Comparison of ENCODE assay signal across 21 mouse cellular contexts in the genomic region with DNA sequence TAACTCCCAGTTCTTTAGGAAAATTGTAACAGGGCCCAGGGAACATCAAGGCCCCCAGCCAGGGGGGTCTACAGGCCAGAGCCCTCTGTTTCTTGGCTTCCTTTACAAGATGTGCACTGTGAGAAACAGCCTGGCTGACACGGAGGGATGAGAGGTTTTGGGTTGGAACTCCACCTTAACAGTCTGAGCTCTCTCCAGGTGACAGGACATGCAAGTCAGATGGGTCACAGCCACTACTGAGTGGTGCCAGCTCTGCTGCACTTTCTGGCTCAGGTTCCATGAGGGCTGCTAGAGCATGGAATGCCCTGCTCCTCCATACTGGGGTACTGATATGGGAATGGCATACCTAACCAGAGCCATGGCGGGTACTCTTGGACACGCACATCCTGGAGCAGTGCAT. TPM values are rescaled to one million over a fixed set of nuclear protein-coding genes. Genes with fewer than 3 reads are reported as not detected.
DNase-seq lines count a peak whose midpoint lies in the region; ATAC-seq lines count a peak whose summit lies in the region.
"Had no signal": no experiment of that assay in that cellular context is flagged by ENCODE, and none has a peak within 500 bp of the region (broad histone marks: within the 10 kb centered on the region; RNA-seq: fewer than 3 reads in every experiment).

No protein-coding gene starts in this region.

- H3K9ac ChIP-seq in hindbrain, embryonic 14.5 days = no peak overlapping the region
- H3K9ac ChIP-seq: embryonic facial prominence, embryonic 15.5 days; hindbrain, embryonic 13.5 days had no signal

- H3K4me1 ChIP-seq in hindbrain, embryonic 14.5 days (replicated peaks; ENCODE audit: control insufficient read depth, insufficient read depth, low read length) = no peaks in the 10 kb centered on the region
- H3K4me1 ChIP-seq: embryonic facial prominence, embryonic 15.5 days; forebrain, embryonic 10.5 days; heart, embryonic 10.5 days had no signal

- no peak overlapping the region for H3K27ac ChIP-seq in hindbrain, embryonic 14.5 days
- H3K27ac ChIP-seq: embryonic facial prominence, embryonic 15.5 days; forebrain, embryonic 10.5 days; heart, embryonic 10.5 days; hindbrain, embryonic 13.5 days had no signal

- no peaks in the 10 kb centered on the region for H3K9me3 ChIP-seq in hindbrain, embryonic 14.5 days (ENCODE audit: control insufficient read depth, low read length)
- H3K9me3 ChIP-seq: embryonic facial prominence, embryonic 15.5 days; forebrain, embryonic 10.5 days; heart, embryonic 10.5 days; hindbrain, embryonic 13.5 days had no signal

- ATAC-seq in hindbrain, embryonic 14.5 days (ENCODE audit: low FRiP score) = no peak
- ATAC-seq: forebrain, embryonic 14.5 days; intestine, embryonic 16.5 days had no signal

- peaks cover 63% of the 10 kb centered on the region for H3K36me3 ChIP-seq in hindbrain, embryonic 14.5 days (replicated peaks; ENCODE audit: control insufficient read depth, insufficient read depth)

- DNase-seq in cerebellum, adult 11 months = peak; percentile 46
- peak; percentile 59 to 72 for DNase-seq in cerebellum, adult 18-20 months
- DNase-seq in cerebellum, adult 9-11 months = peak; percentile 81
- DNase-seq in cerebellum, postnatal 36 days = peak; percentile 62 to 66
- DNase-seq in ovary, postnatal 36 days (ENCODE audit: low spot score) = no peak
- DNase-seq in urinary bladder, adult 18-20 months (ENCODE audit: low spot score in 2 of 2) = no peak
- DNase-seq in hindbrain, embryonic 14.5 days (ENCODE audit: low spot score) = no peak
- DNase-seq: adrenal gland, adult 2 months; adrenal gland, postnatal 25 days; embryo, embryonic 11 days; gastrocnemius, postnatal 36 days; heart, adult 11 months; heart, postnatal 10 days; kidney, adult 8-10 months had no signal

- H3K4me2 ChIP-seq in hindbrain, embryonic 14.5 days (replicated peaks) = no peak overlapping the region
- H3K4me2 ChIP-seq: embryonic facial prominence, embryonic 15.5 days; hindbrain, embryonic 13.5 days had no signal

- H3K27me3 ChIP-seq in hindbrain, embryonic 14.5 days (ENCODE audit: control insufficient read depth, insufficient read depth, low read length) = no peaks in the 10 kb centered on the region
- H3K27me3 ChIP-seq: embryonic facial prominence, embryonic 15.5 days; hindbrain, embryonic 13.5 days had no signal

- no peak overlapping the region for H3K4me3 ChIP-seq in hindbrain, embryonic 14.5 days (replicated peaks; ENCODE audit: low read length)
- H3K4me3 ChIP-seq: embryonic facial prominence, embryonic 15.5 days; erythroblast, embryonic 14.5 days; forebrain, embryonic 10.5 days; heart, embryonic 10.5 days; hindbrain, embryonic 13.5 days had no signal

- 93% methylated on average over 3 of the region's 3 CpGs for WGBS in hindbrain, embryonic 14.5 days

RNA-seq across cellular contexts. Expression of gene Zdhhc7, which starts 10.2 kb away (rescaled TPM):
- polyA plus RNA-seq in hindbrain, embryonic 14.5 days (2014; fragmentation: Nextera tagmentation; extraction: Ambion mirVana) = 25.5 and 26.4 TPM in 2 replicates

RNA-seq across cellular contexts. Expression of gene 6430548M08Rik, which starts 22.9 kb away (rescaled TPM):
- 40.1 and 42.3 TPM in 2 replicates for polyA plus RNA-seq in hindbrain, embryonic 14.5 days (2014; fragmentation: Nextera tagmentation; extraction: Ambion mirVana)

Comparison
In these comparisons a context has a peak if more than half of its experiments do, and no peak if none do; other contexts are left out.
1. DNase-seq: peak in cerebellum, adult 11 months (single experiment), cerebellum, adult 18-20 months (2 of 2), cerebellum, adult 9-11 months (single experiment) and cerebellum, postnatal 36 days (2 of 2); none in ovary, postnatal 36 days (single experiment), urinary bladder, adult 18-20 months (0 of 2) and hindbrain, embryonic 14.5 days (single experiment).